Mouse (Mus musculus): ENCODE measurements at regions not wholly inside any gene's neighbourhood (a gene's known extent, or its start where the extent isn't known, plus 50 kb on each side); places are given as distances from the start of the nearest gene placed in this dataset. TPM values are rescaled to one million over a fixed set of nuclear protein-coding genes. Genes with fewer than 3 reads are reported as not detected.

- H3K4me3 ChIP-seq: no peak overlapping the region
- H3K9ac ChIP-seq: no peak overlapping the region
- H3K27me3 ChIP-seq (replicated peaks): no peaks in the 10 kb centered on the region
- ATAC-seq (replicated peaks): no peak
- no peaks in the 10 kb centered on the region for H3K9me3 ChIP-seq
- 90% methylated on average over 4 of the region's 4 CpGs for WGBS
- H3K27ac ChIP-seq: no peak overlapping the region
- H3K4me2 ChIP-seq: no peak overlapping the region
- H3K4me1 ChIP-seq: no peaks in the 10 kb centered on the region; the same call in 1 of the 2 replicates
- H3K36me3 ChIP-seq (replicated peaks): no peaks in the 10 kb centered on the region
Observed at GRCm38 (mm10) chr3:134184042-134184441, 52.2 kb upstream of the Cxxc4 start.

Small RNA genes lying in the stretch of these regions (microRNA-seq; reads per million reads assigned to microRNA genes)
- not detected for gene Gm44361
